Comparison of ENCODE assay signal across 20 mouse cellular contexts in the genomic region with DNA sequence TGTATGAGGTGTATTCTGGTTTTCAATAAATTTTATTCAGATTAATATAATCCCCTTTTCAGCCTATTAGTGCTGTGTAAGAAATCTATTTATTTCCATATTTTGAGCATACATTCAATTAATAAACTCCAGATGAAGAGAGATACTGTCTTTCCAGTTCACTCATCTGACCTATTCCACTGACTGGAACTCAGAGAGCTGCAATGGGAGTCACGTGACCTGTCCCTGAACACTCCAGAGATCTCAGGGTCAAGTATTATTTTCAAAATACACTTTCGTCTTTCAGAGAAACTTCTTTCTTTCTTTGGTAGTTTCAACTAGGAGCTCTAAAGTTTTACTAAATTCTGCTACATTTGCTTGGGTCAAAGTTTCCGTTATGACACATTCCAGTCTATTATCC.
"Had no signal": no experiment of that assay in that cellular context is flagged by ENCODE, and none has a peak within 500 bp of the region (broad histone marks: within the 10 kb centered on the region; RNA-seq: fewer than 3 reads in every experiment).

No protein-coding gene starts in this region.

- H3K4me2 ChIP-seq: lung, embryonic 15.5 days; midbrain, embryonic 12.5 days; neural tube, embryonic 13.5 days; neural tube, embryonic 15.5 days had no signal

- H3K4me3 ChIP-seq: lung, embryonic 15.5 days; midbrain, embryonic 10.5 days; midbrain, embryonic 12.5 days; myocyte; neural tube, embryonic 13.5 days; neural tube, embryonic 15.5 days had no signal

- DNase-seq: lung, adult 18-20 months; lung, postnatal 14 days; lung, postnatal 36 days; midbrain, embryonic 14.5 days; retina, postnatal 1 day; right cerebral cortex, adult 18-20 months; right cerebral cortex, postnatal 25 days; right cerebral cortex, postnatal 4 days; spleen, adult 18-20 months; thymus, adult 18-20 months; thymus, postnatal 14 days; thymus, postnatal 36 days had no signal

- ATAC-seq: lung, postnatal 0 days; midbrain, embryonic 16.5 days had no signal

- H3K36me3 ChIP-seq: lung, embryonic 15.5 days; midbrain, embryonic 10.5 days; midbrain, embryonic 12.5 days; neural tube, embryonic 13.5 days; neural tube, embryonic 15.5 days had no signal

- H3K9ac ChIP-seq: lung, embryonic 15.5 days; midbrain, embryonic 12.5 days; neural tube, embryonic 13.5 days; neural tube, embryonic 15.5 days had no signal

- H3K27ac ChIP-seq: lung, embryonic 15.5 days; midbrain, embryonic 10.5 days; midbrain, embryonic 12.5 days; neural tube, embryonic 13.5 days; neural tube, embryonic 15.5 days had no signal

- H3K4me1 ChIP-seq: lung, embryonic 15.5 days; neural tube, embryonic 13.5 days; neural tube, embryonic 15.5 days had no signal

- H3K27me3 ChIP-seq: lung, embryonic 15.5 days; midbrain, embryonic 12.5 days; neural tube, embryonic 13.5 days; neural tube, embryonic 15.5 days had no signal

- H3K9me3 ChIP-seq: lung, embryonic 15.5 days; midbrain, embryonic 10.5 days; midbrain, embryonic 12.5 days; neural tube, embryonic 13.5 days; neural tube, embryonic 15.5 days had no signal
